Mouse (Mus musculus) heart, postnatal 0 days (tissue): ENCODE results near the gene Olfr1512.

Experiments used
- CTCF ChIP-seq: IDR thresholded peaks from 2 replicates; pipeline ENCODE4 v1.5.1; 2016; ENCODE audit warnings: antibody characterized with exemption, control low read depth, low read depth
- EP300 ChIP-seq: IDR thresholded peaks from 2 replicates; pipeline ENCODE4 v1.6.1; 2016; ENCODE audit warnings: antibody characterized with exemption, low read depth

DNA sequence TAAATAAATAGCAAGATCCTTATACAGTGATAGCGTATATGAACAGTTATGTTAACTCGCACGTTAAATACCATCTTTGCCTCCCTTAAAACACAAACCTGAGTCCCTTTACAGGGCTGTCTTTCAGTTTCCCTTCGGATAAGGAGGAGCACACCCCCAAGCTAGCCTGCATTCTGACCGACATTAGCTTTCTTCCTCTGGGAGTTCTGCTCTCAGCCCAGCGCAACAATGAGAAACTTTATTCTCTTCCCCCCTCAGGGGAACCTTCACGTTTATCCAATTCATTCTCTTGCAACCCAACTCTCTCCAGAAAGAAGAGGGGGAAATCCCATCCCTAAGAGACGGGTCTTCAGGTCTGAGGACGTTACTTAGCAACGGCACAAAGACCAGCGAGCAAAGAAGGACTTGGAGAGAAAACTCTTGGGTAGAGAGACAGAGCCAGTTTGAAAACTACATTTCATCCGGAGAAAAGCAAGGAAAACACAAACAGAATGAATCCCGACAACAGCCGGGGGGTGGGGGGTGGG lies 51.5 kb downstream of the Olfr1512 start:
- TF ChIP-seq EP300 (no peak), CTCF (no peak)
